Mouse (Mus musculus): Measurements from ENCODE around the gene Sh3bgrl.

Sh3bgrl gene

GRCm38 (mm10) chrX:109130066-109130465 is 34.9 kb downstream of the Sh3bgrl start:
- no peak for DNase-seq (ENCODE audit: inconsistent age in 2 of 2, low spot score in 1 of 2)

- no peak for DNase-seq (ENCODE audit: inconsistent age in 2 of 2, low spot score in 1 of 2)
These were observed 36.7 kb downstream of the Sh3bgrl start for GRCm38 (mm10) chrX:109131834-109132233.

DNA sequence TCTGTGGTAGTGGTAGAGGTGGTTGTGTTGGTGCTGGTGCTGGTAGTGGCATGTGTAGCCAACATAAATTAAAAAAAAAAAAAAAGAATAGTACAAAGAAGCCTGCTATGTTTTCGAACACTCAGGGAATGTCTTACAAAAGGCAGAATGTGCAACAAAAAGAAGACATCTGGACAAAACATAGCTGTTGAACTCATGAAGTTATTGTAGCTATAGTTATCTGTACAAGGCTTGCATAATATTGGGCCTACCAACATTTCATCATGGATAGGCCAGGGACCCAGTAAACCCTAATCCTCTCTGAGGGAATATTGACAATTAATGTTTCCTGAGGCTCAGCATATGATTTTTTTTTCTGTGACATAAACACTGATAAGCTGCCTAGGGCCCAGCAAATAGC is 37.3 kb downstream of the Sh3bgrl start:
- DNase-seq (ENCODE audit: inconsistent age in 2 of 2, low spot score in 1 of 2) = peak in 1 of 2 experiments; percentile 12

GRCm38 (mm10) chrX:109133500-109133899 is 38.3 kb downstream of the Sh3bgrl start:
- no peak for DNase-seq (ENCODE audit: inconsistent age in 2 of 2, low spot score in 1 of 2)

DNA sequence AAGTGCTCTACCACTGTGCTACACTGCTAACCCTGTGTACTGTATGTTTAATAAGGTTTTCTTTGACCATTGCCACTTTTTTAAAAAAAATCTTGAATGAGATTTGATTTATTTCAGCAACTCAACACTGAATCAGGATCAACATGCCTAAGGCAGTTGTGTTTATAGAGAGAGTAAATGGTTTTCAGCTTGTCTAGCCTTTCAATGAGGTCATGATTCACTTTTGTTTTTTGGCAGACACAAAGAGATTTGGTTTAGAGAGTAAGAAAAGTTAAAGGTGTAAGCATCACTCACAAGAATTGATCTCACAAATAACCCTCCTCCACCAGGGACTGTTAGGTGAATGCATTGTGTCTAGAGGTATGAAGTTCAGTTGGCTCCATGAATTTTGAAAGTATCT is 41.1 kb downstream of the Sh3bgrl start:
- DNase-seq (ENCODE audit: inconsistent age in 2 of 2, low spot score in 1 of 2) = no peak

- DNase-seq (ENCODE audit: inconsistent age in 2 of 2, low spot score in 1 of 2) = no peak
These were observed 41.7 kb downstream of the Sh3bgrl start for GRCm38 (mm10) chrX:109136820-109137219.

GRCm38 (mm10) chrX:109137295-109137694 is 42.1 kb downstream of the Sh3bgrl start:
- no peak for DNase-seq (ENCODE audit: inconsistent age in 2 of 2, low spot score in 1 of 2)

- DNase-seq (ENCODE audit: inconsistent age in 2 of 2, low spot score in 1 of 2) = no peak
These were observed 46.2 kb downstream of the Sh3bgrl start for GRCm38 (mm10) chrX:109141337-109141870.

DNA sequence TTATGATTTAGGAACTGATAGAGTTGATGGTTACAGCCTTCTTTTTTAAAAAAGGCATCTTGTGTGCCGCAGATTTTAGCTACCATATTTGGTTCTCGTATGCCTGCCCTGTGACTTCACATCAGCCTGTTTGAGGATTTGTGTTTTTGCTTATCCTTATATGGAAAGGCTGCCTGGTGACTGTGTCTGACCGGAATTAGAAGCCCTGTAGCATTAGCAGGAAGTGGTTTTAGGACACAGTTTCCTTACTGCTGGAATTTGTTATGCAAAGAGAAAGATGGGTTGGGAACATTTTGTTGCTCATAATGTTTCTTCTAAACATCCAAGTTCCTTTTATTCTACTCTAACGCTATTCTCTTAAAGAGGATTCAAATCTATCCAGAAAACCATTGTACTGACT is 47.1 kb downstream of the Sh3bgrl start:
- DNase-seq (ENCODE audit: inconsistent age in 2 of 2, low spot score in 1 of 2) = peak in 1 of 2 experiments; percentile 28

- no peak for DNase-seq (ENCODE audit: inconsistent age in 2 of 2, low spot score in 1 of 2)
These were observed 50.6 kb downstream of the Sh3bgrl start for GRCm38 (mm10) chrX:109145779-109146178.

DNA sequence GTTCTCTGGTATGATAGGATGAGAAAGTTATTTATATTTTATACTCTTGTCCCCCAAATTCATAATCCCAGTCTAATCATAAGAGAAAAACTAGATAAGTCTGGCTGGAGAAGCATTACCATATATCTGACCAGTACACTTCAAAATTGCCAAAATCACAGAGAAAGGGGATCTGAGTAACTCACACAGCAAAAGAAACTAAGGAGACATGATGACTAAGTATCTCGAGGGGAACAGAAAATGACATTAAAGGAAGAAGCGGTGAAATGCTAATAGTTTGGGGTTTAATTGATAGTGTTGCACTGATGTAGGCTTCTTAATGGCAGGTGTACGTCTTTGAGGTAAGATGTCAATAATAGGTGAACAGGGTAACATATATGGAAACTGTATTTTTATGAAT is 51.9 kb downstream of the Sh3bgrl start:
- no peak for DNase-seq (ENCODE audit: inconsistent age in 2 of 2, low spot score in 1 of 2)

DNA sequence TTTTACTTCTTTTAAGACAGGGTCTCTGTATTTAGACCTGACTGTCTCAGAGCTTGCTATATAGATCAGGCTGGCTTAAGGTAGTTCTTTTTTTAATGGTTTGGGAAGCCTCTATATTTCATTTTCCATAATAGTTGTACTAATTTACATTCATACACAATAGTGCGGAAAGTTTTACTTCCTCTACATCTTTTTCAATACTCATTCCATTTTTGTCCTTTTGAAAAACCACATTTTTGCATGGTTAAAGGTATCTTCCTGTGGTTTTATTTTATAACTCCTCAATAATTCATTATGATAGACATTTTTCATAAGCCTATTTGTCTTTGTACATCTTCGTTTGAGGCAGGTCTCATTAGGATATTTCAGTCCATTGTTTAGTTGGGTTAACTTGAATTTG is 56.1 kb downstream of the Sh3bgrl start:
- no peak for DNase-seq (ENCODE audit: inconsistent age in 2 of 2, low spot score in 1 of 2)

GRCm38 (mm10) chrX:109160326-109160725 is 65.2 kb downstream of the Sh3bgrl start:
- no peak for DNase-seq (ENCODE audit: inconsistent age in 2 of 2, low spot score in 1 of 2)

DNA sequence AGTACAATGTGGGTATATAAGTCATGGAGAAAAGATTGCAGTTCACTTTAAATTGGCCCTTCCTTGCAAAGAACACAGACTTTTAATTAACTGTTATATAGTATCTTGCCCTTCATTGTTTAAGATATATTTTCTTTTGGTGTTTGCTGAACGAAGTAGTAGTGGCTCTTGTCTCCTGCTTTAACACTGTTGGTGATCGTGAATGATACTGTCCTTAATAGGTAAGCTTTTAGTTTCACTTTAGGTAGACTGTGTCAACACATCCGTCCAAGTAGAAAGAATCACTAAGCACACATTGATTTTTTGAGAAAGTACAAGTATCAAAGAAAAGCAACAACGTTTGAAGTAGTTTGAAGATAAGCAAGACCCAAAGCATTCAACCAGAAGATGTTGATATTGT is 65.7 kb downstream of the Sh3bgrl start:
- DNase-seq (ENCODE audit: inconsistent age in 2 of 2, low spot score in 1 of 2) = no peak

GRCm38 (mm10) chrX:109175038-109175437 is 79.9 kb downstream of the Sh3bgrl start:
- DNase-seq (ENCODE audit: inconsistent age in 2 of 2, low spot score in 1 of 2) = no peak

DNA sequence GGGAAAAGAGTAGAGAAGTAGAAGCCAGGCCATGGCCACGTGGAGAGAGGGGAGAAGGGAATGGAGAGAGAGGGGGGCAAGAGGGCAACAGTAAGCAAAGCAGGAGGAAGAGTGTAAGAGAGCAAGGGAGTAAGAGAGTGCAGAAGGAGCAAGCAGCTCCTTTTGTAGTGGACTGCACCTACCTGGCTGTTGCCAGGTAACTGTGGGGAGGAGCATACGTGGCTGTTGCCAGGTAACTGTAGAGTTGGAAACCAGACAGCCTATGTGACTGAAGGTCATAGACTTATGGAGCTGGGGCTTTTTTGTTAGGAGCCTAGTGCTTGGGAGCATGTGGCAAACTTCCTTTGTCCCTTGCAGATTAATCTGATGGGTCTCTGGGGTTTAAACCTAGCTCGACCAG is 80.3 kb downstream of the Sh3bgrl start:
- DNase-seq (ENCODE audit: inconsistent age in 2 of 2, low spot score in 1 of 2) = no peak

DNA sequence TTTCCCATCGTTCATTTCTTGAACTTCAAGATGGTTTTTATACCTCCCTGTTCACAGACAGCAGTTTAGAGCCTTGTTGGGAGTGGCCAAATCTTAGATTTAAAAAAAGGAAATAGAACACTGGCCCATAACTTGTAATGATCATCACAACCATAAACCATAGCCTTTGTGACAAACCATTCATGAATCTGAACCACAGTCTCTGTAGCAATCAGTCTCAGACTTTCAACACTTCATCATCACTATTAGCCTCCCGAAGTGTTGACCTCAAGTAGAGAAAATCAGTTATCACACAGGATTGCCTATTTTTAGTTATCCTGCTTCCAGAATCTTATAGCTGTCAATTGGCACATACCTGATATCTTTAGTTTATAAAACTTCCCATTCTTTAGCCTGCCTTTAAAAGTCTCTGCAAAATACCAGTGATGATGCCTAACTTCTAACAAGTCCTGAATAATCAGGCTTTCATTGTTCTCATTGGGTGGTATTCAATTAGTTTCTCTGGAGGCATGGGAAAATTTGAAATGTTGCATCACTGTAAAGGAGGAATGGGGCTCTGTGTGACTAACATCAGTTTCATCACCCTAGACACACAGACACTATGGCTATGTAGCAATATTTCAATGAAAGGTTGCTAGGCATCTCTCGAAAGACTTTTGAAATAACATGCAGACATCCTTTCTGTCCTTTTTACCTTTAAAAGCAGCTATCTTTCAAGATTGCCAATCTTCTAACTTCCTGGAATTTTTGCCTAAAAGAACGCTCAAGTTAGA is 89.7 kb downstream of the Sh3bgrl start:
- DNase-seq (ENCODE audit: inconsistent age in 2 of 2, low spot score in 1 of 2) = no peak

DNA sequence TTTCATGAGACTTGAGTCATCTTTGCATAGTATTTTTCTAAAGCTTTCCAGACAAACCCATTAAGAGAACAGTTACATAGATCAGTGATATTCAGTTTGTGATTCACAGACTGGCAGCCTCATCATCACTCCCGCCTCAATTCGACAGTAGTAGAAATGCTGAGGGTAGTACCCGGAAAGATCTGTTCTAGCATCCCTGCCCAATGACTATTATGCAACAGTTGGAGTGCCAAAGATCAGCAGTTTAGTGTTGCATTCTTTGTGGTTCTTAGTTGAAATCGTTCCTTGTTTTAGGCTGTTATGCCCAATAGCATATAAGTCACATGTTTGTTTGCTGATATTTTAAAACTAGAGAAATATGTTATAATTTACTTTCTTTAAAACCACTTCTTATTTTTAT is 94.4 kb downstream of the Sh3bgrl start:
- DNase-seq (ENCODE audit: inconsistent age in 2 of 2, low spot score in 1 of 2) = no peak

- peak; percentile 23 to 51 for DNase-seq (ENCODE audit: inconsistent age in 2 of 2, low spot score in 1 of 2)
These were observed 95.8 kb downstream of the Sh3bgrl start for GRCm38 (mm10) chrX:109190969-109191368.

- DNase-seq (ENCODE audit: inconsistent age in 2 of 2, low spot score in 1 of 2) = peak; percentile 10 to 29
These were observed 96.3 kb downstream of the Sh3bgrl start for GRCm38 (mm10) chrX:109191436-109191835.

DNA sequence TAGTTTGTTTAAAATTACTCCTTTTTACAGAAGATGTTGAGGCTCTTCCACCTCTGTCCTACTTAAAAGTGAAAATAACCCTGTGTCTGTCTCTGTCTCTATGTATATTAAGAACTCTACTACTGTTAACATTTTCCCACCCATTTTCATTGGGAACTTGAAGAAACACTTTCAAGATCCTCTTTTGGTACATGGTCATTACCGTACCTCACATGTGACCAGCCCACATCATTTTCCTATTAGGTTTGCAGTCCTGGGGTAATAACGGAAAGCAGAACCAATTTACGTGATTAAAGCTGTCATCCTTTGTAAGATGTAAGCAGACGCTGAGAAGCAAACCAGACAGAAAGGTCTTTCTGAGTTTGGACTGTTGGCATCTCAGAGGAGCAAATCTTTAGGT is 101.3 kb downstream of the Sh3bgrl start, which contains the start of gene Gm6377:
Gm6377 (plus strand) TSS at position 289 of the 400 bp plus-strand sequence.
- DNase-seq (ENCODE audit: inconsistent age in 2 of 2, low spot score in 1 of 2) = no peak

GRCm38 (mm10) chrX:109207843-109208242 is 112.7 kb downstream of the Sh3bgrl start:
- no peak for DNase-seq (ENCODE audit: inconsistent age in 2 of 2, low spot score in 1 of 2)

DNA sequence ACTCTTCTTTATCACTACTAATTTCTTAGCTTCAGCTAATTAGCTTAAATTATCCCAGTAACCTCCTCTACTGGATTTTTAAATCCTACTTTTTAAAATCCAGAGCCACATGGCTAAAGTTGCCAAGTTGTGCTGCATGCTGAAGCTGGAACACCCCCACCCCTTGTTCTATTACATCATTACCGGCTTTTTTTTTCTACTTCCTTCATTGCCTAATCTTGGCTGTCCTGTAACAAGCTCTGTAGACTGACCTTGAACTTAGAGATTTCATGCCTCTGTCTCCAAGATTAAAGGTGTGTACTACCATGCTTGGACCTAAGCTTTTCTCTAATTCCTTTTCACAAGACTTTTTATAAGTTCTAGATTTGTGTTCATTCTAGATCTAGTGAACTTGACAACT is 133.6 kb downstream of the Sh3bgrl start:
- no peak for DNase-seq (ENCODE audit: inconsistent age in 2 of 2, low spot score in 1 of 2)

All from adrenal gland, adult (tissue).